Mouse (Mus musculus): ENCODE measurements around the gene Spn. TPM values are rescaled to one million over a fixed set of nuclear protein-coding genes. Genes with fewer than 3 reads are reported as not detected.

The Spn gene
- polyA plus RNA-seq, 1 experiment from 2014 or later, result not detected

DNA sequence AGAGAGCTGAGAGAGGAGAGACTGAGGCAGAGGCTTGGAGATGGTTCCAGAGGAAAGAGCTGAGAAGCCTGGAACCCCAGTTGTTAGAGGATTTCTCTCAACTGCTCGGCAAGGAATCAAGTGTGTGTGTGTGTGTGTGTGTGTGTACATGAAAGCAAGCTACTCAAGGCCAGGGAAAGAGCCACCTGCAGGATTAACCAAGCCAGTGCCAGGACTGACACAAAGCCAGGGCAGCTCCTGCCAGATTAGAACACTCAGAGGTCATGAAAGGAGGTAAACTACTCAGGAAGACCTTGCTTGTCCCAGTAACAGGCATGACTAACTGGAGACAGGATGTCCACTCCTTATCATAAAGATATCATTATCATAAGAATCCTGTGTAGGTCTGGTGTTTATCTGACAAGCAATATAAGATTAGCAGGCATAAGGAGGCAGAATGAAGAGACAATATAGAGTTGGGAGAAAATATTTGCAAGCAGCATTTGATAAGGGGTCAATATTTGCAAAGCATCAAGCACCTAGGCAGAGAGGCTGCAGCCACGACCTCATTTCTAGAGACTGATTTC lies 36.1 kb downstream of the Spn start:
- no peak overlapping the region for H3K27ac ChIP-seq
- H3K4me1 ChIP-seq, result peaks cover 2% of the 10 kb centered on the region; the same call in 1 of the 2 replicates
- WGBS, result 31% methylated on average over 2 of the region's 2 CpGs
- no peak overlapping the region for H3K4me3 ChIP-seq
- H3K36me3 ChIP-seq, result no peaks in the 10 kb centered on the region
- no peak for ATAC-seq (ENCODE audit: insufficient number of reproducible peaks, insufficient read depth, low FRiP score, low TSS enrichment)
- no peaks in the 10 kb centered on the region for H3K27me3 ChIP-seq
- H3K9me3 ChIP-seq, result no peaks in the 10 kb centered on the region
- no peak overlapping the region for H3K9ac ChIP-seq
- no peak overlapping the region for H3K4me2 ChIP-seq (replicated peaks)

DNA sequence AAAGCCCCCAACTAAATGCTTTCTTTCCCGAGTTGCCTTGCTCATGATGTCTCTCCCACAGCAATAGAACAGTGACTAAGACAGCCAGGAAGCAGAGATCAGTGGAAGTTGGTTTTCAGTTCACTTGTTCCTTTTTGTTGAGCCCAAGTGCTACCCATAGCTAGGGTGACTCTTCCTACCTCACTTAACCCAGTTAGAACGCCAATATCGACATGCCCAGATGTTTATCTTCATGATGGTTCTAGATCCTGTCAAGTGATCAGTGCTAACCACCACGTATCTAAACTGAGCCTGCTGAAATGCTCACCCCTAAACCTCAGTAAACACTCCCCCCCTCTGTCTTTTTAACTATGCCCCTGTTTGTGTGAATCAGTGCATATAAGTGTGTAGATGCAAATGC lies 38.1 kb downstream of the Spn start:
- no peaks in the 10 kb centered on the region for H3K36me3 ChIP-seq
- H3K9me3 ChIP-seq, result no peaks in the 10 kb centered on the region
- no peak overlapping the region for H3K4me2 ChIP-seq (replicated peaks)
- 82% methylated on average over 4 of the region's 4 CpGs for WGBS
- peaks cover 9% of the 10 kb centered on the region; the same call in 1 of the 2 replicates for H3K4me1 ChIP-seq
- H3K27ac ChIP-seq, result no peak overlapping the region
- no peaks in the 10 kb centered on the region for H3K27me3 ChIP-seq
- ATAC-seq (ENCODE audit: insufficient number of reproducible peaks, insufficient read depth, low FRiP score, low TSS enrichment), result no peak
- no peak overlapping the region for H3K9ac ChIP-seq
- H3K4me3 ChIP-seq, result no peak overlapping the region

DNA sequence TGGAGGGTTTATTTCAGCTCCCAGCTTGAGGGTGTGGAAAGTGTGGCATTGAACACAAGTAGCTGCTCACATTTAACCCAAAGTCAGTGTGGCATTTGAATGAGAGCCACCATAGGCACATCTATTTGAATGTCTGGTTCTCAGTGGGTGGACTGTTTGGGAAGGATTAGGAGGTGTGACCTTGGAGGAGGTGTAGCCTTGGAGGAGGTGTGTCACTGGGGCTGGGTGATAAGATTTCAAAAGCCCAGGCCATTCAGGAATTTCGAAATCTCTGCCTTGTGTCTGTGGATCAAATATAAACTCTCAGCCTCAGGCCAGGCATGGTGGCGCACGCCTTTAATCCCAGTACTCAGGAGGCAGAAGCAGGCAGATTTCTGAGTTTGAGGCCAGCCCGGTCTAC lies 38.7 kb downstream of the Spn start:
- no peak overlapping the region for H3K9ac ChIP-seq
- 92% methylated on average over 4 of the region's 4 CpGs for WGBS
- no peaks in the 10 kb centered on the region for H3K9me3 ChIP-seq
- no peak overlapping the region for H3K27ac ChIP-seq
- no peak overlapping the region for H3K4me2 ChIP-seq (replicated peaks)
- no peak overlapping the region for H3K4me3 ChIP-seq
- no peaks in the 10 kb centered on the region for H3K36me3 ChIP-seq
- H3K27me3 ChIP-seq, result no peaks in the 10 kb centered on the region
- peaks cover 9% of the 10 kb centered on the region; the same call in 1 of the 2 replicates for H3K4me1 ChIP-seq
- no peak for ATAC-seq (ENCODE audit: insufficient number of reproducible peaks, insufficient read depth, low FRiP score, low TSS enrichment)

DNA sequence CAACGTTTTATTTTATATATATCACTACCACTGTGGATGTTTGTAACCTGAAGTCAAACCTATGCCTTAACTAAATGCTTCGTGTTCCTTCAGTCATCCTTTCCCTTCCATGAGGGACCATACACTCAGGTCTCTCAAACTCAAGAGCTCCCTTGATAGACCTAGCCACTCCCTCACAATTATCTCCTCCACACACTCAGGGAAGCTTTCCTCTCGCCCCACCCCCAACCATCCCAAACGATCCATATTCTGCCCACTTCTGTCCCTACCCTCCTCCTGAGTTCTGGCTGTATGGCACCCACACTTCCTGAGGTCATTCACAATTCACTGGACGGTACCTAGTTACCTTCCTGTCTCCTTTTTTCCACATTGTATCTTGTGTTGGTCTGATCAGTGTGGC lies 39.1 kb downstream of the Spn start:
- Histone ChIP-seq H3K4me2 (replicated peaks) (no peak overlapping the region), H3K4me1 (peaks cover 9% of the 10 kb centered on the region; the same call in 1 of the 2 replicates), H3K4me3 (no peak overlapping the region), H3K27ac (no peak overlapping the region), H3K9me3 (no peaks in the 10 kb centered on the region), H3K36me3 (no peaks in the 10 kb centered on the region), H3K27me3 (no peaks in the 10 kb centered on the region), H3K9ac (no peak overlapping the region)
- WGBS, result 81% methylated on average over 5 of the region's 5 CpGs
- no peak for ATAC-seq (ENCODE audit: insufficient number of reproducible peaks, insufficient read depth, low FRiP score, low TSS enrichment)

DNA sequence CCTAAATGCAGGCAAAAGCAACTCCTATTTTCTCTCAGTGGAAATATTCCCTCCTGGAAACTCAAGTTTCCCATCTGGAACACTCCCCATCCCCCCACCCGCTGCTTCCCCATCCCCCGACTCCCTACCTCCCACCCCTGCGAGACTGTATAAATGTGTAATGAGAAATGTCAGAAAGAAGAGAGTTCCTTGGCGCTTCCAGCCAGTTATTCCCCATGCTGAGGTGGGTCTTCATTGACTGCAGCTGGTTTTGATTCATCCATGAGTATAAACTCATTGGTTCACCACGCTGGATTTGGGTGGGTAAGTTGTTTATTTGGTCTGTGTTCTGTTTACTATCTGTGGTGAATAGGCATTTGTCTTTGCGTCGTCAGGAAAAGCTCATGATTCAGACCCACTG lies 41.2 kb downstream of the Spn start:
- Histone ChIP-seq H3K4me3 (no peak overlapping the region), H3K27me3 (no peaks in the 10 kb centered on the region), H3K4me1 (peaks cover 12% of the 10 kb centered on the region; the same call in 1 of the 2 replicates), H3K9me3 (no peaks in the 10 kb centered on the region), H3K27ac (peak overlapping the region; percentile 77), H3K36me3 (no peaks in the 10 kb centered on the region), H3K9ac (no peak overlapping the region), H3K4me2 (replicated peaks) (0 out of 2 replicates have a peak overlapping the region, but pooled peaks have one; percentile 3)
- 44% methylated on average over 7 of the region's 7 CpGs for WGBS
- ATAC-seq (ENCODE audit: insufficient number of reproducible peaks, insufficient read depth, low FRiP score, low TSS enrichment), result no peak

DNA sequence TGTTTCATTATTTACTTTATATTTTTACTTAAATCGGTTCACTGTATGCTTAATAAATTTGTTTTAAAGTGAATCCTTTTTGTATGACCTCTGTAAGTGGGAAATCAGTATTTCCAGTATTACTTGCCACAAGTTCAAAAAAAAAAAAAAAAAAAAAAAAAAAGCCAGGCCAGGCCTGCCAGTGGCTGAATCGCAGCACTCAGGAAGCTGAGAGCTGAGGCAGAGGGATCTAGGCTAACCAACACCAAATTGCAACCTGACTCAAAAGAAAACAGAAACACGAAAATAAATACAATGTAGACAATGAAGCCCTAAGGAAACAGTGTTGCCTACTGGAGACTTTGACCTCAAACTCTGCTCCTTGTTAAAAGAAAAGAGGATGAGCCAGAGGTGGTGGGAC lies 43.7 kb downstream of the Spn start:
- no peak for ATAC-seq (ENCODE audit: insufficient number of reproducible peaks, insufficient read depth, low FRiP score, low TSS enrichment)
- Histone ChIP-seq H3K4me2 (replicated peaks) (no peak overlapping the region), H3K4me1 (peaks cover 15% of the 10 kb centered on the region), H3K27ac (no peak overlapping the region), H3K9me3 (no peaks in the 10 kb centered on the region), H3K9ac (no peak overlapping the region), H3K27me3 (0 out of 2 replicates have a peak, but pooled peaks cover 3% of the 10 kb centered on the region), H3K36me3 (no peaks in the 10 kb centered on the region), H3K4me3 (no peak overlapping the region)
- WGBS, result 74% methylated on average over 3 of the region's 3 CpGs

DNA sequence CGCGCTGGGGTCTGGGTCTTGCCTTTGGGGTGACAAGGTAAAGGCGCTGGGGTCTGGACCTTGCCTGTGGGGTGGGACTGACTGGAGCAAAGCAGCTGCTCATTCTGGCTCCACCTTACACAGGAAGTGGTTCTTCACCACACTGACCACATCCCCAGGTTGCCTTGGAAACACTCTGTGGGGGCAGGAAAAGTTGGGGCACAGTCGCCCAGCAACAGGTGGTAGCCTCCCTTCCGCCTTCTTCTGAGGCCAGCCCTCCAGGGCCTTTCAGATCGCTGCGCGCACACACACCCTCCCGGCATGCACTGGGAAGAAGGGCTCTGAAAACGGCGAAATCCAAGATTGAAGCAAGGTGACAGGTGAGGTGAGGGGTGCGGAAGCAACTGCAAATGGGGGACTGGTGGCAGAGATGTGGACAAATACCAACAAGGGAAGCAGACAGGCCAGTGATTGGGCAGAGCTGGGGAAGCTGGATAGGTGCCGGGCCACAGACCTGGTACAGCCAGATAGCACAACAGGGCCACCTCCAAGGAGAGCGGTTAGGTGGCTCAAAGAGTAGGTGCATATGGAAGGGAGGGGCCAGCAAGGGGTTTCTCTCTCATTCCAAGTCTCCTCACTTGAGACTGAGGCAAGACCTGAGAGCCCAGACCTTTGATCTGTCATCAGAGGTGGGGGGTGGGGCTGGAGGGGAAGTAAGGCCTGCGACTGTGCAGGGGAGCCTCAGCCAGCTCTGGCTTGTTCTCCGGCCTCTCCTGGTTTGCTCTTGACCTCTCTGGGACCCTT lies 46.3 kb downstream of the Spn start, which contains the start of gene AI467606:
Gene AI467606, plus strand, starts transcription at position 246 of the 783 bp plus-strand sequence.
- ATAC-seq (ENCODE audit: insufficient number of reproducible peaks, insufficient read depth, low FRiP score, low TSS enrichment), result 0 out of 2 replicates have a peak, but pooled peaks have one; percentile 32
- Histone ChIP-seq H3K4me2 (replicated peaks) (0 out of 2 replicates have a peak within 1 kb of the TSS, but pooled peaks have one; percentile 21), H3K9me3 (no peaks in the 10 kb centered on the region), H3K27me3 (0 out of 2 replicates have a peak, but pooled peaks cover 3% of the 10 kb centered on the region), H3K27ac (no peak within 1 kb of the TSS), H3K9ac (no peak within 1 kb of the TSS), H3K4me3 (no peak within 1 kb of the TSS), H3K36me3 (no peaks in the 10 kb centered on the region), H3K4me1 (peaks cover 11% of the 10 kb centered on the region)
- WGBS, result 68% methylated on average over 16 of the region's 16 CpGs

DNA sequence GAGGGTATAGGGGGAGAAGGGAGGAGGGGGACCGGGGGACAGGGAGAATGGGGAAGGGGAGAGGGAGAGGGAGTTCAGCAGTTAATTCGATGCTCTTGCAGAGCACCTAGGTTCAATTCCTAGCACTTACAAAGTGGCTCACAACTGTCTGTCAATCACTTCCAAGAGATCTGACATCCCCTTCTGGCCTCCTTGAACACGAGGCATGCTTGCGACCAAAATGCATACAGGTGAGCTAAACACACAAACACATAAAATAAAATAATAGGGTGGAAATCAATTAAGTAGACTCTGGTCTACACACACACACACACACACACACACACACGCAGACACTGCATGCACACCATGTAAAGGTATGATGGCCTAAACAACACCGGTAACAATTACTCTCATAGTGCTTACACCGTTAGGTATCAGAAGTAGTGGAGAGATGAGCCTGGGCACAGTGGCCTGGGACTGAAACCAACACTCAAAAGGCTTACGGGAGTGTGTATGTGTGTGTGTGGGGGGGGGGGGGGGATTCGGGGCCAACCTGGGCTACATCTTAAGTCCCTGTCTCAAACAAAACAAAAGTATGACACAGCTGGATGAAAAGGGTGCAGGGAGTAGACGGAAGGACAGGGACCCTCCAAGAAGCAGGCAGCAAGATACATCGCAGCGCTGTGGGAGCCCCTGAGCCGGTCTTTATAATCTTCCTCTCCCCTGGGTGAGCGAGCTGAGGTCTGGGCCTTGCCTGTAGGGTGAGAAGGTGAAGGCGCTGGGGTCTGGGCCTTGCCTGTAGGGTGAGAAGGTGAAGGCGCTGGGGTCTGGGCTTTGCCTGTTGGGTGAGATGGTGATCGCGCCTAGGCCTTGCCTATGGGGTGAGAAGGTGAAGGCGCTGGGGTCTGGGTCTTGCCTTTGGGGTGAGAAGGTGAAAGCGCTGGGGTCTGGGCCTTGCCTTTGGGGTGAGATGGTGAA lies 47.2 kb downstream of the Spn start:
- H3K36me3 ChIP-seq, result no peaks in the 10 kb centered on the region
- no peak overlapping the region for H3K9ac ChIP-seq
- no peak overlapping the region for H3K27ac ChIP-seq
- no peaks in the 10 kb centered on the region for H3K9me3 ChIP-seq
- peaks cover 6% of the 10 kb centered on the region for H3K4me1 ChIP-seq
- no peak overlapping the region for H3K4me3 ChIP-seq
- 0 out of 2 replicates have a peak, but pooled peaks cover 3% of the 10 kb centered on the region for H3K27me3 ChIP-seq
- WGBS, result 86% methylated on average over 20 of the region's 20 CpGs
- H3K4me2 ChIP-seq (replicated peaks), result no peak overlapping the region
- ATAC-seq (ENCODE audit: insufficient number of reproducible peaks, insufficient read depth, low FRiP score, low TSS enrichment), result no peak

DNA sequence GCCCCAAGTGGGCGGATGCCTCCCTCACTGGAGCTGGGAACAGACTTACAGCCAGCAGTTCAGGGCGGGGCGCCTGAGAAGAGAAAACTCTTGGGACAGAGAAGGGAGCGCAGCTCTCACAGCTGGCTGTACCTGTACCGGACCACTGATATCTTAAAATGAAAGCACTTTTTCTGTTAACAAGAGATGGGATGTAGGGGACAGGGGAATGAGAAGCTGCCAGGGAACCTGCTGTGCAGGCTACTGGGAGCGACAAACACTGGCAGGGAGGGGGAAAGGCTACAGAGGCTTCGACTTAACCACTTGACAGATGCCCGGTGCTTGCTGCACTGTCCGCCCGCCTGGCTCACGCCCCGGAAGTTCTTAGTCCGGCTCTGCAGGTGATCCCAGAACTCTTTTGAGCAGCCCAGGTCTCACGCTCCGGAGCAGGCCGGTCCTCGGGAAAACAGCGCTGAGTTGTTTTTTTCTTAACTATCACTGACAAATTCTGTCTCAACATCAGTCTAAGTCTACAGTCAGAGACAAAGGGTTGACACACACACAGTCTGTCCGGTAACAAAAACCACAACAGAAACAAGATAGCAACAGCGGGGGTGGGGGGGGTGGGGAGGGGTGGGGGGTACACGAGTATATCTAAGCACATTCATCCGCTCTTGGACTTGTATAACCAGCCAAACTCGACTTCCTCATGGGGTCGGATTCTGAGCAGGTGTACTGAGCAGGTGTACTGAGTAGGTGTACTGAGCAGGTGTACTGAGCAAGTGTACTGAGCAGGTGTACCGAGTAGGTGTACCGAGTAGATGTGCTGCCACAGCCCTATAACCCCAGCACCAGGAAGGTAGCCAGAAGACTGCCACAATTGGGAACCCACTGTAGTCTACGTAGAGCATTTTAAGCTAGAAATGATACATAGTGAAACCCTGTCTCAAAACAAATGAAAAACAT lies 48.5 kb downstream of the Spn start:
- 19% methylated on average over 27 of the region's 27 CpGs for WGBS
- Histone ChIP-seq H3K9ac (no peak overlapping the region), H3K27ac (no peak overlapping the region), H3K4me3 (peak overlapping the region; percentile 18; the same call in 1 of the 2 replicates), H3K9me3 (no peaks in the 10 kb centered on the region), H3K4me1 (peaks cover 6% of the 10 kb centered on the region), H3K36me3 (no peaks in the 10 kb centered on the region), H3K27me3 (0 out of 2 replicates have a peak, but pooled peaks cover 3% of the 10 kb centered on the region), H3K4me2 (replicated peaks) (peak overlapping the region; percentile 41)
- ATAC-seq (ENCODE audit: insufficient number of reproducible peaks, insufficient read depth, low FRiP score, low TSS enrichment), result no peak

DNA sequence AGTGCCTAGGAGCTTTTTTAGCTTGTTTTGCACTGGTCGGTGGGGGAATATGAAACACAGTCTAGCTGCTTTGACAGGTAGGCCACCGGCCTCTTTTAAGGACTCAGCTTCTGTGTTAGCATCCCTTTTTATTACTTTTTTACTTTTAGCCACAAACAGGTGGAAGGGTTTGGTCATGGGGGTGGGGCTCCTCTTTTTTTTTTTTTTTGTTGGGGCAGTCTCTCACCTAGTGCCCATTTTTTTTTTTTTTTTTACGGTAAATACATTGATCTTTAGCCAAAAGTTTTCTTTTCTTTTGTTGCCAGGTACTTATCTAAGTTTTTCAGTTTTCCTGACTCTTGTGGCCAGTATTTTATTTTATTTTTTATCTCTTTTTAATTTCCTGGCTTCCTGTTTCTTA lies 49.5 kb downstream of the Spn start:
- 93% methylated on average over 3 of the region's 3 CpGs for WGBS

More for the DNA sequence above, 49.5 kb downstream of the Spn start:
- Histone ChIP-seq H3K4me3 (no peak overlapping the region), H3K4me1 (peaks cover 6% of the 10 kb centered on the region), H3K9ac (no peak overlapping the region), H3K27me3 (0 out of 2 replicates have a peak, but pooled peaks cover 3% of the 10 kb centered on the region), H3K36me3 (no peaks in the 10 kb centered on the region), H3K9me3 (no peaks in the 10 kb centered on the region), H3K4me2 (replicated peaks) (no peak overlapping the region), H3K27ac (no peak overlapping the region)
- no peak for ATAC-seq (ENCODE audit: insufficient number of reproducible peaks, insufficient read depth, low FRiP score, low TSS enrichment)

Data from embryonic facial prominence, embryonic 12.5 days (tissue).